Mouse (Mus musculus) v-Abl transformed pro-B cells (cell line): Measurements from ENCODE around the gene Serpinf1.

Source experiments
- in situ Hi-C, 2 experiments: fragments of 400-800 bp; cut with MboI; formaldehyde crosslinking; loops; one replicate each; pipeline ENCODE4 v1.15.1; 2025; ENCODE audit not compliant: unreplicated experiment in 2 of 2

Serpinf1 gene

DNA sequence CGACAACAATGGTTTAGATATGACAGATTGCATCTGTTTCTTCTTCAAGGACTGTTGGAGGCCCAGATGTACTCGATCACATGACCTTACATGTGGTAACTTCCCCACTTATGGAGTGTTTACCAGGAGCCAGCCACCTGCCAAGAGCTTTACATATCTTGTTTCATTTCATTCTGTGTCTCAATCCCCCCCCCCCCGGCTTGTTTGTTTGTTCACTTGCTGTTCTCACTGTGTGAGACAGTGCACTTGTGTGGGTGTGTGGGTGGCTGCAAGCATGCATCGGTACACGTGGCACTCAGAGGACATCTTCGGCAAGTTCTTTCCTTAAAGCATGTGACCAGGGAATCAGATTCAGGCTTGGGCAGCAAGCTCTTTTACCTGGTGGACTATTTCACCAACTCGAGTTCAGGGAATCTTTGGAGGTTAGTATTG is 34.0 kb upstream of the Serpinf1 start:
- in situ Hi-C loops = loop anchor here in 1 of 2 experiments (5.0 kb wide), 3 partner anchors 44 to 116 kb away; no protein-coding TSS in a partner anchor

DNA sequence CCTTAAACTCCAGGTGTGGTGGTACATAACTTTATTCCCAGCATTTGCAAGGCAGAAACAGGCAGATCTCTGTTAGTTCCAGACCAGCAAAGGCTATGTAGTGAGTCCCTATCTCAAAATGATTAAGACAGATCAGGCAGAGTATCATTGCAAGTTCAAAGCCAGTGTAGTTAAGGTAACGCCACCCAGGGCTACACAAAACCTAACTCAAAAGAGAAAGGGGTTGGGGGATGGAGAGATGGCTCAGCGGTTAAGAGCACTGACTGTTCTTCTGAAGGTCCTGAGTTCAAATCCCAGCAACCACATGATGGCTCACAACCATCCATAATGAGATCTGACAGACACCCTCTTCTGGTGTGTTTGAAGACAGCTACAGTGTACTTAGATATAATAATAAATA is 33.5 kb upstream of the Serpinf1 start:
- in situ Hi-C loops = loop anchor here in 1 of 2 experiments (5.0 kb wide), 3 partner anchors 44 to 116 kb away; no protein-coding TSS in a partner anchor

DNA sequence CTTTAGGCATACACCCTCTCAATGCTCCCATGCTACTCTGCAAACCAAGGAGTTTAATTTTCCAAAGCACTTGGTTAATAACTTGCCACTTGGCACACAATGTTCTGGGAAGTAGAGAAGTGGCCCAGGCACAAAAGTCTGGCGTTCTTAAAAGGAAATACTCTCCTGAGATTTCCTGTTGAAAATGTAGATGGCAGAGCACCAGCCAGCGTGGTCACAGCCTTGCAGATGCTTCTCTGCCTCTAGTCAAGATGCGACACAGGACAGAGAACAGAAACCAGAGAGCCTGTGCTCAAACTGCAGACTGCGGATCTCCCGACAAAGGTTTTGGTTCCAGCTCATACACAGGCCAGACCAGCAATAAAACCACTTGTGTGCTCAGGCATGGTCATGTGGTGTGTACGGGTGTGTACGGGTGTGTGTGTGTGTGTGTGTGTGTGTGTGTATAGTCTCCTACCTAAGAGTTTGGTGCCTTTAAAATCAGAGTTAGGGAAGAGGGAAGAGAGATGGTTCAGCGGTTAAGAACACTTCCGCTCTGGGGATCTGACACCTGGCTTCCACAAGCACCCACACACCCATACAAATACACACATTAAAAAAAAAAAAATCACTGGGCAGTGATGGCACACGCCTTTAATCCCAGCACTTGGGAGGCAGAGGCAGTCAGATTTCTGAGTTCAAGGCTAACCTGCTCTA is 32.7 kb upstream of the Serpinf1 start:
- in situ Hi-C loops = loop anchor here in 1 of 2 experiments (5.0 kb wide), 3 partner anchors 43 to 117 kb away; no protein-coding TSS in a partner anchor

DNA sequence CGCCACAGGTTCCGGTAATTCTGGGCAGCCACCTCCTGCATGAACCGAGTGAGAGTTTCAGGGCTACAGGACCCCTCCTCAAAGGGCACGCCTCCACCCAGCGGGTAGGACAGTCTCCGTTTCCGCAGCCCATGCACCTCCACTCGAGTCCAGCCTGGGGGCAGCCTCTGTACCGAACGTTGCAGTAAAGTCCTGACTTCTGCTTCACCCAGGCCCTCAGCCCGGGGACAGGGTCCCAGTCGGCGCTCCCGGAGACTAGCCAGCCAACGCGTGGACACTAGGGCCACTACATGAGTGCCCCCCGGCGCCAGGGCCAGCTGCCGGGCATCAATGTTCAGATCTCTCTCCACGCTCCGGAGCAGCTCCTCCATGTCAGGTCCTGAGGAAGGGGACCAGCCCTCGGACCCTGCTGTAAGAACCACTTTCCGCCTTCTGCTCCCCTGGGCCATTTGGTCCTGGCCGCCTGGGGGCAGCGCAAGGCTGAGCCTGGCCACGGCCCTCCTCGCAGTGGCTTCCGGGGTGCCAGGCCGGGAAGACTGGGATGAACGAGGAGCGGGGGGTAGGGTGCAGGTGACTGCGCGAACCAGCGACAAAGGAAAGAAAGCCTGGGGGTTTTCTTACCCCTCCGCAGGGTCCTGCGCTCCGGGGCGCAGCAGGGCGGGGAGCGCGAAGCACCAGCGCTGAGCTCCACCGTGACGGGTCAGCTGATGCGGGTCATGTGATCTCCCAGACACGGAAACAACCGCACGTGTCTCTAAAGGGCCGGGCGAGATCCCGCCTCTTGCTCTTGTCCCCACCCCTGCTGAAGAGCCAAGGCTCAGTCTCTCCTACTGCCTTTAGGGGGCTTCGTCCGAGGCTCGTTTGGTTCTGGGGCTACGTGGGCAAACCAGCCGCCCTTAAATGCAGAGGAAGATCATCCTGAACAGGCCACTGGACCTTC is 31.8 kb upstream of the Serpinf1 start, which contains the start of gene Wdr81:
Gene Wdr81 (minus strand): TSS at position 727 of the 940 bp plus-strand sequence.
- in situ Hi-C loops = loop anchor here (5.0 kb wide), 3 partner anchors 33 to 38 kb away; partner anchors contain the start of gene Prpf8 (in 1 of the 2)

DNA sequence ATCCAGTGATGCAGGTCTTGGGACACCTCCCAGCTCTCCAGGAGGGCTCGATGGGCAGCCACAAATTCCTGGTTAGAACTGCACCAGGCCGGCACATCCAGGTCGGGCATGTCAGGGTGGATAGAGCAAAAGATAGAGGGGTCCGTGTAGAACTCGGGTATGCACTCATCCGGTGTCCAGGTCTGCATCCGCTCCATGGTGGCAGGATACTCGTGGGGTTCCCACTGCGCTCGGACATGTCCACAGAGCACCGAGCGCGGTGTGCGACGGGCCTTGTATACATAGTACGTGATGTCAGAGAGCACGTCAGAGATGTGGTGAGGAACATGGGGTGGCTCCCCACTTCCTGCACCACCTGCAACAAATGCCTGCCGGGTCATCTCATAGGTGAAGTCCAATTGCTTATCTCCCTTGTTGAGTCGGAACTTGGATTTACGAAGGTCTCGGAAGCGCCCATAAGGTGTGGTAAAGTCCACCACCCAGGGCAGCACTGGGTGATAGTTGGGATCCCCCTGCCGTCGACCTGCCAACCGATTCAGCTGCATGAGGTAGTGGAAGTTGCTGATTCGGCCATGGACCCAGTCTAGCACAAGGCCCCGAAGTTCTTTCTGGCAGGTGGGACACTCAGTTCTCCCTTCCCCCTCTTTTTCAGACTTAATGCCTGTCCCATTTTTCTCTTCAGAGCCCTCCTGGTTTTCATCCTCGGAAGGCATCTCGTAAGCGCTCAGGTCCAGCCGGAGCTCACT is 30.5 kb upstream of the Serpinf1 start:
- in situ Hi-C loops = loop anchor here (5.0 kb wide), 3 partner anchors 34 to 39 kb away; partner anchors contain the start of gene Prpf8 (in 1 of the 2)

DNA sequence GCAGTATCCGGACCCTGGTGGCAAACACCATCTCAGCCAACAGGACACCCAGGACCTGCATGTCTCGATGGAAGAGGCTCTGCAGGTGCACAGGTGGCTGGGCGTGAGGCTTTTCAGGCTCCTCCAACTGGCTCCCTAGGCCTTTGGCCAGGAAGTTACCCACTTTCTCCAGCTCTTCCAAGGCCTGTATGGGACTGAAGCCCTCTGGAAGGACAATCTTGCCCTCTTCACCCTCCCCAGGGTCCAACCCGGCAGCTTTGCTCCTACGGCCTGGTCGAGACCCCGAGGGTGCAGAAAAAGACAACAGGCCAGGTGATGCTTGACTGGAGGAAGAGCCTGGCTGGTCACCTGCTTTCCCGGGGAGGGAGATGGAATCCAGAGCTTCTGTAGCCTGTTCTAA is 29.6 kb upstream of the Serpinf1 start:
- in situ Hi-C loops = loop anchor here (5.0 kb wide), 3 partner anchors 35 to 40 kb away; partner anchors contain the start of gene Prpf8 (in 1 of the 2)

DNA sequence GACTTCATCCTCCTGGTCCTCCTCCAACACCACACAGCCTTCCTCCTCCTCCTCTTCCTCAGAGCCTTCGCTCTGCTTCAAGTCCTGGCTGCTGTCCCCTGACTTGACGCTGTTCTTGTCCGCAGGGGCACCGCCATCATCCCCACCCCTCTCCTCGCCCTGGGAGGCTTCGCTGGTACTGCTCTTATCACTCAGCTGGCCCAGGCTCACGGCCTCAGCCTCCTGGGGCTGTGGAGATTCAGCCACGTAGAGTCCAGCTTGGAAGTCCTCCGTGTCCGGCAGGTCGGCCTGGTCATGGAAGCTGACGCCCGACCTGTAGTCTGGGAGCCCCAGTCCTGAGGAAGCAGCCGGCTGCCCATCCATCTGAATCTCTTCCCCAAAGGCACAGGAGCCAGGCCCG is 28.4 kb upstream of the Serpinf1 start:
- in situ Hi-C loops = loop anchor here (5.0 kb wide), 3 partner anchors 34 to 41 kb away; partner anchors contain the start of gene Prpf8 (in 1 of the 2)

DNA sequence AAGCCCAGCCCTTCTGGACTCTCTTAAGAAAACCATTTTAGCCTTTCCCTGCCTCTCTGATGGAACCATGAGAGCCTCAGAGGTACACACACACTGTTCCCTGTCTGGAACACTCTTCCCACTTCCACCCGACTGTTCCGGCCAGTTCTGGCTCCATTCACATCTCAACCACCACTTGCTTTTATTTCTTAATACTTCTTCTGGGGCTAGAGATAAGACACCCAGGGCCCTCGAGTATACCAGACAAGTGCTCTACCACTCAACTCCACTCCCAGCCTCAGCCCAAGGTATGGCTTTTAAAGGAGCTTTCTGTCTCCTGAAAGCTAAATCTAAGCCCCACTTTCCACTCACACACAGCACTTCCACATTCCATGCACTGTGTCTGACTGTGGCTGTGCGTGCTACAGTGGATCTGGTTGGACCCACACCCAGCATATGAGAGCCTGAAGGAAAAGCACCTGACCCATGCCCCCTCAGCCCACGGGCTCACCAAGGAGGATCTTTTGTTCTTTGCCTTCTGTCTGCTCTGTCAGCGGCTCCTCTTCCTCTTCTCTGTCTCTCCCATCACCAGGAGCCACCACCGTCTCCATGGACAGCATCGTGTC is 27.9 kb upstream of the Serpinf1 start:
- in situ Hi-C loops = loop anchor here (5.0 kb wide), 3 partner anchors 33 to 42 kb away; partner anchors contain the start of gene Prpf8 (in 1 of the 2)

DNA sequence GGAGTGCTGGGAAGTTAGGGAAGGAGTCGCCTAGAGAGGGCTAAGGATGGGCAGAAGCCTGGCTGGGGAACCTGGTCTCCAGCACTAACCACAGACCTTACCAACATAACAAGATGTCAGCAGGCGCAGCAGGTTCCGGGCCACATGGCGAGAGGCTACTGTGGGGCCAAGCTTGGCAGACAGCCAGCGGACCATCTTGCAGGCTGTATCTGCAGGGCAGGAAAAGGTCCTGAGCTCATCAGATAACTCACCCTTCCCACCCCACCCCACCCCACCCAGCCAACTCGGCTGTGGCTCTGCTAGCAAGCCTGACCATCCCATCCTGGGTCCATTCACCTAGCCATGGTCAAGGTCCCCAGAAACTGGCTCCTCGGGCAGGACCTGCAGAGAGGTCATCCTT is 27.2 kb upstream of the Serpinf1 start:
- in situ Hi-C loops = loop anchor here (5.0 kb wide), 3 partner anchors 32 to 43 kb away; partner anchors contain the start of gene Prpf8 (in 1 of the 2)

DNA sequence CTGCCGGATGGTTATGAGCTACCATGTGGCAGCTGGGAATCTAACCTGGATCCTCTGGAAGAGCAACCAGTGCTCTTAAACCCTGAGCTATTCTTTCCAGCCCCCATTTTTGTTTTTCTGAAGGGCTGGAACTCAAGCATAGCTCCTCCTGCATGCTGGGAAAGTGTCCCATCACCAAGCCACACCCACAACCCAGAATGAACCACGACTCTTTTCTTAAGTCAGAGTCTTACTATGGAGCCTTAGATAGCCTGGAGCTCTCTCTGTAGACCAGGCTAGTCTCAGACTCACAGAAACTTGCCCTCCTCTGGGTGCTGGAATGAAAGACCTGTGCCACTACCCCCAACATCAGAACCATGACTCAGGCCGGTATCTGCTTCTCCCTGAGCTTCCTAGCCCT is 26.1 kb upstream of the Serpinf1 start:
- in situ Hi-C loops = no loop called here

DNA sequence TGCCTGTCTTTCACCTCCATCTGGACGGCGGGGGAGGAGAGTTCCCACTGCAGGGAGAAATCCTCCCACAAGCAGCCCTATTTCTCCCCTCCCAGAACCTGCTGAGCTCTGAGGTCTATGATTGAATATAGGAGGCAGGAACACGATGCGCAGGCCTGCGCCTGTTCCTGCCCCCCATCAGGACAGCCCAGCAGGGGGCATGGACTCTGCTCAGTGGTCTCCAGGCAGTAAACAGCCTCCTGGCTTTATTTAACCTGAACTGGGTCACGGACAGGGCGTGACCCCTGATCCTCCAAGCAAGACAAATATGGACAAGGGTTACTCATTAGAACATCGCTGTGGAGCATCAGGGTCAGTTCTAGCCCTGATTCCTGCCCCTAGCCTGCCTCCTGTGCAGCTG is 21.2 kb upstream of the Serpinf1 start:
- in situ Hi-C loops = no loop called here

DNA sequence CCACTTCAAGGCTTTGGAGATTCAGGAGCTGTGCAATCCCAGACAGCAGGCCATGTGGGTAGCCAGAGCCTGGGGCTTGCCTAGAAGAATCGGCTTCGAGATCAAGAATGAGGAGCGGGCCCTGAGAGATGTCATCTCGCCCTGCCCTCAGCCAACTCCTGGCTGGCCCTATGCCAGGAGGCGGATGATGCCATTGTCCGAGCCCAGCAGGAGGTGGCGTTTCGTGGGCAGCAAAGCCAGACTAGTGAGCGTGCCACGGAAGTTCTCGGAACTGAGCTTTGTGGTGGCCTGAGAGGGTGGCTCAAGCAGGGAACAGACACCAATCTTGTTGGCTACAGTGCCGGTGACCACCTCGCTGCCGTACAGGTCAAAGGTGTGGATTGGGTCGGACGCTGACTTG is 19.1 kb upstream of the Serpinf1 start:
- in situ Hi-C loops = no loop called here

DNA sequence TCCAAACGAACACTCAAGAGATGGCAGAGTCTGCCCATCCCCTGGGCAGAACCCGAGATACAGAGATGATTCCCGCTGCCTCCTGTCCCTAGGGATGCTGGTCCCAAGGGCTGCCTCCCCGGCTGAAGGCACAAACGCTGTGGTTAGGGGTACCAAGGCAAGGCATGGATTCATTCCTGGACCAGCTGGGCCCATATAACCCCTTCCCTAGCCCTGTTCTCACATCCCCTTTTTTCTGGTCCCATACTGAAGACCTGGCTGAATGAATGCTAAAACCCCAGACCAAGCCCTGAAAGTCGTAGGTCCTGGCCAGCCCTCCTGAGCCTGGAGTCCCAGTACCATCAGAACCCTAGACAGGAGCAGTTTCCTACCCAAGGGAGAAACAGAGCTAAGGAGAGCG is 18.5 kb upstream of the Serpinf1 start:
- in situ Hi-C loops = no loop called here

DNA sequence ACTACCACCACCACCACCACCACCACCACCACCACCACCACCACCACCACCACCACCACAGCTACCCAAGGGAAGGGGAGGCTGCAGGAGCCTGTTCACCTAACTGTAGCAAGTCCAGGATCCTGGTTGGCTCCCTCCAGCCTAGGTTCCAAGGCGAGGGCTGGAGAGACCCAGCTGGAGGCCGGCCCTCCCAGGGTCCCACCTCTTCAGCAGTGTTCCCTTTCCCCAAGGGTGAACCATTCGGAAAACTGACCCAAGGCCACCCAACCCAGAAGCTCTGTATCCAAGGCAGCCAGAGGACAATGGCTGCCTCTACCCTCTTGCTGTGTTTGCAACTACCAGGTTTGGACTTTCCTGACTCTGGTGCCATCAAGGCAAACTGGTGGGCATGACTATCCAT is 17.4 kb upstream of the Serpinf1 start:
- in situ Hi-C loops = no loop called here

DNA sequence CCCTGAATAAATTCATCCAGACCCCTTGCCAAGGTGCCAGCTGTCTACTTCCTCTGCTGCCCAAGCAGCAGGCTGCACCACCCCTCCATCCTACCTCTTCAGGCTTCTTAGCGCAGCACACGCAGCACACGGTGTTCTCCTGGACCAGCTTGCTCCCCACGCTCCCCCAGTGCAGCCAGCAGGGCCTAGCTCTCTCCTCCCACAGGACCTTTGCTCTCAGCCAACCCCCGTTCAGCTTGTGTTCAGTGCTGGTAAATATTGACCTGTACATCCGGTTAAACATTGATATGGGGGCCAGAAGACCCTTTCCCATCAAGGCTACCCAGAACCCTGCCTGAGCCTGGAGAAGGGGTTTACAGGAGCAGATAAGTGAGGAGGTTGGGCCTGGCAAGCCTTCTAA is 16.9 kb upstream of the Serpinf1 start, which contains the start of gene Serpinf2:
Gene Serpinf2 (minus strand): TSS at position 229 of the 400 bp plus-strand sequence.
- in situ Hi-C loops = no loop called here

DNA sequence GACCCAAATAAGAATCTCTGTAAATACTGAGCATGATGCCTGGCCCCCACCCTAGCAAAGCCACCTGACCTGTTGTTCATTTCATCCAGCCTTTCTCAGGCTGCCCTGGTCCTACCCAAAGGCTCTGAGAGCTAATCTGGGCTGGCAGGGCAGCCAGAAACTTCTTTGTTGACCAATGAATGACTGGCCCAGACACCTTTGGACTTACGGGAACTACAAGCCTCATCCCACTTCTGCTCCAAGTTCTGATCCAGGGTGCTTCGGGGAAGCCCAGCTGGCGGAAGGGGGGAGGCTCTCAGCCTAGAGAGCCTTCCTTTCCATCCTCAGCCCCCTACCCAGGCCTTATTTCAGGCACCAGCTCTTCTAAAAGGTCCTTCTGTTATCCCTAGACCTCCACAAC is 16.3 kb upstream of the Serpinf1 start:
- in situ Hi-C loops = no loop called here

DNA sequence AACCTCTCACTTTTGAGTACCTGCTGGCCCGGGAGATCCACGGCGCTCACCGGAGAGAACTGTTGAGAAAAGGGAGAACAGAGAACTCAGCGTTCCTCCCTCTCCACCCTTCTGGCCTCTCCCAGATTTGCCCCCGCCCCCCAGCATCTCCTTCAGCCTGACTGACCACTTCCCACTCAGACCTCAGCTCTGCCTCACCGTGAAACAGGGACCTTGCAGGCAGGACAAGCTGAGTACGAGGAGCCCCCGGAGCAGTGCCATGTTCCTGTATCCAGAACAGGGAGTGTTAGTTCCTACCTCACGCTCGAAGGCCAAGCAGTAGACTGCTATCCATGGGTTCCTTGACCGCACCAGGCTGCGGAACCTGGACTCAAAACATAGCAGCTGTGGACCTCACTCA is 15.7 kb upstream of the Serpinf1 start:
- in situ Hi-C loops = no loop called here

DNA sequence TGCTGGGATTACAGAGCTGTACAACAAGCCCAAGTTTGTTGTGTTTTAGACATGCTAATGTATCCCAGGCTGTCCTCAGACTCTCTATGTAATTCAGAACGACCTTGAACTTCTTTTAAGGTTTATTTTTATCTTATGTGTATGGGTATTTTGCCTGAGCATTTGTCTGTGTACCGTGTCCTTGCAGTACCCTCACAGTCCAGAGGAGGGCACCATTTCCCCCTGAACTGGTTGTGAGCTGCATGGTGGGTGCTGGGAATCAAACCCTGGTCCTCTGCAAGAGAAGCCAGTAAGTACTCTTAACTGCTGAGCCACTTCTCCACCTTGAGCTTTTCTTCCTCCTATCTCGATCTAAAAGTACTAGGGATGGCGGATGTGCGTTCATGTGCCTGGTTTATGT is 11.6 kb upstream of the Serpinf1 start:
- in situ Hi-C loops = no loop called here

DNA sequence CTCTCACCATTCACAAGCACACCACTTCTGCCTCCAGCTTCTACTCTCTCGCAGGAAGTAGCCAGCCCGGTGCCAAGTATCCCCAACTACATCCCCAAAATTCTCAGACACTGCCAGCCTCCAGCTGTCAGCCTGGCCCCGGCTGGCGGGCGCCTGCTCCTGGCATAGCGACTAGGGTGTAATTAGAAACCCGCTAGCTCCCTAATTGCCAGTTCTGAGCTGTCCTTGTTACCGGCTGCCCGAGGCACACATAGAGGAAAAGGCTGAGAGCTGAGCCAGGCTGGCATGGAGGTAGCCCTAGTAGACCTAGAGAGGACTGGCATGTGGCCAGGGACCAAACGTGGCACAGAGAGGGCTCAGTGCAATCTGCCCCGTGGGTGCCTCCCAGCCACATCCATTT is 8.8 kb upstream of the Serpinf1 start:
- in situ Hi-C loops = no loop called here
